Mouse (Mus musculus) urinary bladder, postnatal 4 days (tissue): ENCODE results near the gene Nt5dc3.

Source experiments
- DNase-seq, 2 experiments: peaks; one replicate each; pipeline ENCODE4 v3.0.0; 2021 to 2022; ENCODE audit warnings: low spot score in 2 of 2

Nt5dc3 gene

DNA sequence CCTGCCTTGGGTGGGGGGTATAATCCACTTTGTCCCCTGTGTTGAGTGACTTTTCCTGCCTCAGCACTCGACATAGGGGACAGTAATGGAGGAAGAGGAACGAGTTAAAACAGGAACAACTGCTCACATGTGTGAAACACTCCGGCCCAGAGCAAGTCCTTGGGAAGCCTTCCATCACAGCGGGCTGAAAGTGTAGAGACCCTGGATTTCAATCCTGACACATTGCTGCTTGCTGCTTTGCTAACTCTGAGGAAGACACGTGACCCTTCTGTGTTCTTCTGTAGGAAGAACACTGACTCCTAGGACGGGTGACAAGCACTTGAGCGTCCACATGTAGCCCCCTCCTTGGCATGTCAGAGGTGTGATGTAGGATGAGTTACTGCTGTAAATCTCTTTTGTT, 36.3 kb downstream of the Nt5dc3 start:
- DNase-seq = no peak

DNA sequence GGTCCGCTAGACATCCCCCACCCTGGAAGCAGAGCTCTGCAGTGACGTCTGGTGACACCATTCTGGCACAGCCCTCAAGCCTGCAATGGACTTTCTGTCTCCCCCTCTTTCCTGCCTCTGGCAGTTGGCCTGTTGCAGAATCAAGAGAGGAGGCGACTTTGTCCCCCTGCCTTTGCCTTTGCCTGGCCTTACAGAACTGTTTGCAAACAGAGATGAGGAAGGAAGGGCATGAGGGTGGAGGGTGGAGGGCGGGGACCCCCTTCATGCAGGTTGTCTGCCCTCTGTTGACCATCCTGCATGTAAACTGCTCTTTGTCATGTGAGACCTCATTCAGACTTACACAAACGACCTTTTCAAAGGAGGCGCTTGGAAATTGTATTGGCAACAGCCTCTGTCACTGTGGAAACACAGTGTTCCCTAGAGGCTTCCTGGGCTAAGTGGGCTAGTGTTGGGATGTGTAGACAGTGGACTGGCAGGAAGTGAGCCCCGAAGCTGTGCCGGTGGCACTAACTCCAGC, 40.9 kb downstream of the Nt5dc3 start:
- DNase-seq = no peak

DNA sequence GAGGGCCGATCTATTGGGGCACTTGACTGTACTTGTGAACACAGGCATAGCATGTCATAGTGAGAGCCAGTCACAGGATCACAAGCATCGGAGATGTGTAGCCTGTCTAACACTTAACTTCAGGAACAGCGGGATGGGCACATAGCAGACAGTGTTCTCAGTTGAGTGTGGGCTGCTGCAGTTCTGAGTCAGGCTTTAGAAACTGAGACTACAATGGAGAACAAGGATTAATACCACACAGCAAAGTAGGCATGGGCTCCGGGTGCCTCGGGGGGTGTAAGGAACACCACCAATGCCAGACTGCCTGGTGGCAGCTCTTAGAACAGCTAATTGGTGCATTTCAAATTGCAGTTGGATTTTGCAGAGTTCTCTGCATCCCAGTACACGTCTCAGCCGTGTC, 42.2 kb downstream of the Nt5dc3 start:
- DNase-seq = no peak

DNA sequence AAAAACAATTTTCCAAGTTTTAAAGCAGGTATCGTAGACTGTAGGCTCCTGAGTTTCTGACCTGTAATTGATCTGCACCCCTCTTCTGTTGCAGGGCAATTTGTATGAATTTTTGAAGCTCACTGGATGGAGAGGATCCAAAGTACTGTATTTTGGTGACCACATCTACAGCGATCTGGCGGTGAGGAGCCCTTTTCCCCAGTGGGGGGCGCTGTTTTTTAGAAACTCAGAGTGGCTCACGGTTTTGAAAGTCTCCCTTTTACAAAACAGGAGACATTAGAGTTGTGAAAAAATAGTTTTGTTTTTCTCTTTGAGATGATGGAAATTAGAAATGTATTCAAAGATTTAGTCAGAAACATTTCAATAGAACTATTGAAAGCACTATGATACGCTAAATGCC, 45.3 kb downstream of the Nt5dc3 start:
- no peak for DNase-seq

DNA sequence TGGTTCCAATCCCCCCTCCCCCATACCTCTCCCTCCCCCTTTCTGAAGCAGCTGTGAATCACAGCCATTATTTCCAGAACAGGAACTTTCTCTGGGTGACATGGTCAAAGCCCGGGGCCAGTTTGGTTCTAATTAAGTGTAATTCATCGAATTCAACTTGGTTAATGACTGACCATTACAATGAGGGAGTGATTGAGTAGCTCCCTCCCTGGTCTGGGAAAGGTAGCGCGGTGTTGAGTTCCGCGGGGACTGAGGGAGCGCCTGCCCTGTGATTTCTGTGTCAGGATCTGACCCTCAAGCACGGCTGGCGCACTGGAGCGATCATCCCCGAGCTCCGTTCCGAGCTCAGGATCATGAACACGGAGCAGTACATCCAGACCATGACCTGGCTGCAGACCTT, 46.1 kb downstream of the Nt5dc3 start:
- DNase-seq = no peak

DNA sequence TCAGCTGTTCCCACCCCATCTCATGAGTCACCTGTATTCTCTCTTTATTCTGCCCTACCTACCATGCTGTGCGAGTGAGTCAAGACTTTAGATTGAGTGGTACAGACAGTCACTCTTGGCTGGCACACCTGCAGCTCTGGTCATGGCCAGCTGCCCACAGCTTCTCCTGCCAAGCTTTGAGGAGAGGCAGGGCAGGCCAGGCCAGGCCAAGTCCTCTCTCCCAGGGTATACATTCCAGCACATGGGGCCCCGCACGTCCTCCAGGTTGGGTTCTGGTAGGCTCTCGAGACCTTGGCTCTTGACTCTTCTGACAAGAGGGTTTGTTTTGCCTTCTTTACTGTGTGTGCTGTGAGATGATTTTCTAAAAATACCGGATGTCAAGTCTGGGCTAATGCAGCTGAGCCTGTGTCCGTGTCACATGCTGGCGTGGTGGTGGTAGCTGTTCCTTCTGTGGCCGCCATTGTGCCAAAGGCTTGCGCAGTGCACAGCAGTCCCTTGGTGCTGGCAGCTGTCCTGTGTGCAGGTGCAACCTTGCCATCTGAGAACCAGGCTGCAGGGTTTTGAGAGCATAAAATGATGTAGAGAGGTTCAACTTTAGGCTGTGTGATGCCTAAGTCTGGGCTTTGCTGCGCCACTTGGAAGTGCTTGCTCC, 47.2 kb downstream of the Nt5dc3 start:
- no peak for DNase-seq

DNA sequence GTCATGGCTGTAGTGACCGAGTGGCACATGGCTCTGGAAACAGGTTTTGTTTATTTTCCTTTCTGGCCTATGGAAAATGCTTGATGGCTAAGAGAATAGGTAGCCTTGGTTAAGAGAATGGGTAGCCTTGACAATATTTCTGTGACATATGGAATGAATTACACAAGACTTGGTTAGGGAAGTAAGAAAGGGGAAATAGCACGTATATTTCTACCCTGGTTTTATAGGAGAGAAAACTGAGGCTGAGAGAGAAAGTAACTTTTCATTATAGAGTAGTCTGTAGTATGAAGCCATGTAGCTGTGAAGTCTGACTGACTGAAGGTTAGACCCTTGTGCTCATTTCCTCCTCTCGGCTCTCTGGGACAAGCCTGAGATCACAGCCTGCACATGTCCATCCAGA, 48.1 kb downstream of the Nt5dc3 start:
- no peak for DNase-seq

DNA sequence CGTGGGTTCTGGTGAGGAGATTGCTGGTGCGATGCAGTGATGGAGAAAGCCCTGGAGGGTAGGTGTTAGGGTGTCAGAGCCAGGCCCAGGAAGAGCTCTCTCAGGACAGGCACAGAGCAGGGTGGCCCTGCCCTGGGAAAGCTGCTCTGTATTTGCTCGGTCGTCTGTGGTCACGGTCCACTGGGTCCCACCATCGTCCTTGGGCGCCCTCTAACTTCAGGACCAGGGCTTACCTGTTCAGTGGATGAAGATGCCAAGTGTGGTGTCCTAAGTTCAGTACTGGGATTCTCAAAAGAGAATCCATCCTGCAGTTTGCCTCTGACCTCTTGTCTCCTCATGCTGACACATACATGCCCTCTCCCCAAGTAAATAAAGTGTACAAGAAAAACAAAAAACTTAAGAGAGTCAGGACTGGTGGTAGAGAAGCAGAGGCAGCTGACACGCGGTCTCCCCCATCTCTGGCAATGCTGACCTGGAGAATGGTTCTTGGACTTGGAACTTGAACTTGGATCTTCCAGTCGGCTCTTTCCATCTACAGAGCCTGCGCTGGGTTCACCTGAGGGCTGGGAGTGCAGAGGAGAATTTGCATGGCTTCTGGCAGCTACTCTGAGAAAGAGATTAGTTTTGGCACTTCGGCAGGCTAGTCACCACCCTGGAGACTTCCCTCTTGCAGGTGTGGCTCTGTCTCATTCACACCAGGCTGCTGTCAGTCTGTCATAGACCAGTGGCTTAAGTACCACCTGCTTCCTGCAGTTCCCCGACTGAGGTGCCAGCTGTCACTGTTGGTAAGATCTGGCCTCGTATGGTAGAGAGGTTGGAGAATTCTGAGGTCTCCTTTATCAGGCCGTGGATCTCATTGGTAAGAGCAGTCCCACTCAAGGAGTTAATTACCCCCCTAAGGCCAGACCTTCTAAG, 49.7 kb downstream of the Nt5dc3 start:
- DNase-seq = no peak

DNA sequence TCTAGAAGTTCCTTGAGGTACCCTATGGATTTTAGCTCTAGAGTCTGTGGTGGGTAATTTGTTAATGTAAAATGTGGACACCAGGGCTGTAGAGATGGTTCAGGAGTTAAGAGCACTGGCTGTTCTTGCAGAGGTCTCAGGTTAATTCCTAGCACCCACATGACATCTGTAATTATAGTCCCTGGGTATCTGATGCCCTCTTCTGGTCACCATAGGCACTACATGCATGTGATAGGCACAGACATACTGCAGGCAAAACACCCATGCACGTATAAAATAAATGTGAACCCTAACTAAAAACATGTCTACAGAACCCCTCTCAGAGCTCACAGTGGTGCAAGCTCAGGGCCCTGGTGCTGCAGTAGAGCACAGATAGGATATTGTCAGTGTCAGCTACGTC, 50.7 kb downstream of the Nt5dc3 start:
- no peak for DNase-seq

DNA sequence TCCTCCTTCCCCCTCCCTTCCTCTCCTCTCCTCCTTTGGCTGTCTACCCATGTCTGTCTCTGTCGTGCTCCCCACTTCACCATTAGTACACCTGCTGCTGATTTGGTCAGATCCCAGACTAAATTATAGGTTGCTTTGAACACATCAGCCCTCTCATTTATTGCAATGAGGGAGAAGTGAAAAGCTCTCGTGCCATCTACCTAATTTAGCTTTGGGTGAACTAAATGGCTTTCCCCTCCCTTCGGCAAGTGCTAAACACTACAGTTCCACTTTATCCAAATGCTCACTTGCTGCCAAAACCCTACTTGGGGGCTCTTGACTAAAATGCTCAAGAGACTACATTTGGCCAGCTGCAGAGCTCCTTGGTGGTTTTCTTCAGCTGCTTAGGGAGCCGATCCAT, 58.0 kb downstream of the Nt5dc3 start:
- no peak for DNase-seq

DNA sequence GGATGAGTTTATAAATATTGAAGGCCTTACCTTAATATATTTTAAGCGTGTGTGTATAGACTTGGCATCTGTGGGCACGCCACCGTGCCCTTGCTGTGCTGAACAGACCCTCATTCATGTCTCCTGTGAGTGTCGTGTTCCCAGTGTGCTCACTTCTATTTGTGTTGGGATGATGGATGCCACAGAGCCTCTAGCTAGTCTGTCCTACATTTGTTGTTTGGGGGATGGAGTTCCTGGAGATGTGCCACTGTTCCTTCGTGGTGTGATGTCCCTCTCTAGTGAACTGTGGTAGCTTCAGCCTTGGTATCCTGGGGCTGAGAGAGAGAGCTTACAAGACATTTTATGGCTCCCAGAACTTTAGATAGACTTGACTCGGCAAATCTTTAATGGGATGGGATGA, 60.0 kb downstream of the Nt5dc3 start:
- no peak for DNase-seq

DNA sequence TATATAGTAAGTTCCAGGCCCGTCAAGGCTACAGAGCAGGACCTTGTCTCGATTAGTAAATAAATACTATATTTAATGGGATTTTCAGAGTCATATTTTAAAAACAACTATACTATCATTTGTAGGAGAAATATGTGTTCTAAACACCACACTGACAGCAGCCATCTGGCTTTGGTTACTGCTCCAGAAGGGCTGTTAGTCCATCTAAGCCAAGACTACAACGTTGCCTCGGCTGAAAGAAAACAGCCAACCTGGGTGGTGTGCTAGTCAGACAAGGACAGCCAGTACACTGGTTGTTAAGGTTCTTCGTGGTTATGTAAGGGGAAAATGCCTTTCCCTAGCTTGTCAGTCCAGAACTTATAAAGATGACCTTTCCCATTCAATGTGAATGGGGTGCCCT, 63.9 kb downstream of the Nt5dc3 start:
- no peak for DNase-seq

DNA sequence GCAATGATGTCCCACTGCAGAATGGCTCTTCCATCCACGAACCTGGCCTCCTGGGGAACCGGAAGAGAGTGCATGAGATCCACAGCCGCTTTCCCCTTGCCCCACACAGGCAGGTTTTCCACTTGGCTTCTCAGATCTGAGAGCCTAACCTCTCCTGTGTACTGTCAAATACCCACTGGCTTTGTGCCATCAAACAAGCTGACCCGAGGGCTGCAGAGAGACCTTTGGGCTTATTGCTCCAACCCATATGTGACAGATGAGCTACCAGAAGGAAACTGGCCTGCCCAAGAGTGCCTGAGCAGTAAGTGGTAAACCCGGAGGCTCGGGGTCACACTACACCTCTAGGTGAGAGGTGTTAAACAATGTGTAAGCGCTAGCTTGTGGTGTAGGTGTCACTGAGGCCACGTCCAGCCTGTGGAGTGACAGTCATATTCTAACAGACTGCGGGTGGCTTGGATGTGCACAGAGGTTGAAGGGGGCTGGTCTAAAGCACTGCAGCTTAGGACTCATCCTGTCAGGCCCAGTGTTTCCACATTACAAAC, 68.2 kb downstream of the Nt5dc3 start:
- no peak for DNase-seq

DNA sequence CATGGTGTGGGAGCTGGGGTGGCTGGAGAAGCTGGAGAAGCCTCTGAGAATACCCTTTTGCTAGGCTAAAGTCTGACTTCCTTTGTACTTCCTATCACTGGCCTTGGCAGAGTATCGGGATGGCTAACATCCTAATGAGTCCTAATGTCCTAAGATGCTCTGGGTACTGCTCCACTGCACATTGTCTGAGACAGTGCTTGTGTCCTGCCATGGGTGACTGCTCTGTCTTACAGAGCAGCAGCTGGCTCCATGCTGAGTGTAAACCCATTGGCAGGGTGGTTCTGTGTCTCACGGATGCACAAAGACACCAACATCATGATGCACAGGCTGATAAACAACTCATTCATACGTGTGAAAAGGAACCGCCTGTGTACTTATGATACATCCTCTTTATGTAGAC, 70.3 kb downstream of the Nt5dc3 start:
- no peak for DNase-seq

DNA sequence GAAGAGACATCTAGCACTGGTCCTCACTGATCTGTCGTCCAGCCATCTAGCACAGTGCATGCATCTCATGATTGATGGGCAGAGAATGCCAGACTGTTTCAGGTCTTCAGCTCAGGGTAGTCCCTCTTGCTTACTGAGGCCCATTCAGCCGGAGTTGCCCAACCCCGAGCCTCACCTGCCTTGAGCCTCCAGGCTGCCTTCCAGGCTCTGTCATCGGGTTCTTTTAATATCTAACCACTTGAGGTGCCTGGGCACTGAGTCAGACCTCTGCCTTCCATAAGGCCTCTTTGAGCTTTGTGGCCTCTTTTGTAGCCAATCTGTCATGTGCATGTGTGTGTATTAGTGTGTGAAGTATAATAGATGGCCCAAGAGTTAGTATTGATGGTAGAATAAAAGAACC, 70.7 kb downstream of the Nt5dc3 start:
- DNase-seq = no peak

DNA sequence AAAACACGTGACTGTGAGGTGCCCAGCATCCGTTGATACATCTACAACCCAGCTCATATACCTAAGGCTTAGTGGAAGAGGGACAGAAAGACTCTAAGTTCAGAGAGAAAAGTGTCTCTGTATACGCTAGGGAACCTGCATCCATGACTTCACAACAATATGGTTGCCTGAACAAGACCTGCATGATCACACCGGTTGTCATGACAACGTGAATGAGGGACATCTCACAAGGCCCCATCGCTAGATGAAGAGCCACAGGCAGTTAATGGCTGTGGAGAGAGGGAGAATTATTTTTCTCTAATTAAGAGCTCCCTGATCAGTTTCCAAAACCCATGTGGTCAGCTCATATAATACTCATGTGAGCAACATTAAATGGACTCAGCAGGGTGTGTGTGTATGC, 73.4 kb downstream of the Nt5dc3 start:
- DNase-seq = no peak

DNA sequence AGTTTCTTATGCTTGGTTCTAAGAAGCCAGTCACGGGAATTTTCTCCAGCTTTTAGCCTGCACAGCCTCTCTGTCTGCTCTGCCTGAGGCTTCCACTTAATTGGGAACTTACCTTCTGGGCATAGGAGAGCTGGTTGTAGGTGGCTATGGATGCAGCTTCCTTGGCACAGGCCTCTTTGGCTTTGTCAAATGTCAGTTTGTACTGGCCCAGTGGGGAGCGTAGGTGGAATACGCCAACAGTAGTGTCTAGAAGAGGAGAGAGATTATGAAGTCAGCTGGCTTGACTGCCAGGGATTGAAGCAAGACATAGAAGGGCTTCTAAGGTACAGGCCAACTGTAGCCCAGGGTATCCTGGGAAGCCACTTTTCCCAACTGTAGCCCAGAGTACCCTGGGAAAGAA, 74.6 kb downstream of the Nt5dc3 start:
- DNase-seq = no peak

DNA sequence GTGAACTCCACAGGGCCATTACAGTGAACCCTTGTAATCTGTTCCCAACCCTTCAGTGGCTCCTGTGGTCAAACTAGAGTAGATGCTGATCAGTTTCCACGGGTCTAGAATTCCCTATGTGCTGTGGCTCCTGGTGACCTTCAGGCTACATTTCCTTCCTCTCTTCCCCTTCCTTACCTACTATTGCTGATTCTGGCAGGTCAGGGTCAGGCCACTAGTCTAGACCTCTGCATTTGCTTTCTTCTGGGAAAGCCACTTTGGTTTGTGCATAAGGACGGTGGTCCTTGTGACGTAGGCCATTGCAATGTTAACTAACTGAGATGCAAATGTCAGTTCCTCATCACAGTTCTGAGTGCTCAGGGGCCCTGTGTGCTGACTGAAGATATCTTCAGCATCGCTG, 81.6 kb downstream of the Nt5dc3 start:
- DNase-seq = no peak

DNA sequence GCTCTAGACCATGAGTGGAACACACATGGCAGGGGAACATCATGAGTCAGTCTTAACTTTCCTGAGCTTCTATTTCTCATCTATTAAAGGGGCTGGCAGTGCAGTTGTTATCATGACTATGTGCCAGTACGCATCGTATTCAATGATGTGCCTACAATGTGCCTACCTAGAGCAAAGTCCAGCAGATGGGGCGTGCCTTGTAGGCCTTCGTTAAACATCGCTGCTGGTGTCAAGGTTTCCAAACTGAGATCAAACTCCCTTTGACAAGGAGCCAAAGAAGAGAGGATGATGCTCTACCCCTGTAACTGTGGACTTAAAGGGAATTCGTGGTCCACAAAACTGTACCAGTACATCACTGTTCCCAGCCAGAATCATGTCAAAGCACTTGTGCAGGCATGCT, 83.7 kb downstream of the Nt5dc3 start:
- no peak for DNase-seq

DNA sequence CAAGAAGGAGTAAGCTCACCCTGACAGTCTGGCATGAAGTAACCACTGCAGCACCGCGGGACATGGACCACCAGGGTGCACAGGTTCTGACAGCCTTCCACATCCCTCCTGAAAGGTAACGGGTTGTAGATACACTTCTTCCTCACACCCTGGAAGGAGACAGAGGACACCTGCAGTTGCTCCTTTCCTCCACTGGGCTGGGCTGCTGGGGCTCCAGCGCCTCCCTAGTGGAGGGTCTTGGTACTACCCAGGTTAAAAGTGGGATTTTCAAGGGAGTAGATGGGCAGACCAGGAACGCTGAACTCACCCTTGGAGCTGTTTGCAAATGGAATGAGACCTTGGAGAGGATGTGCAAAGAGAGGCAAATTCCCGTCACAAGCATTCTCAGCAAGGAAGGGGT, 84.6 kb downstream of the Nt5dc3 start:
- no peak for DNase-seq

DNA sequence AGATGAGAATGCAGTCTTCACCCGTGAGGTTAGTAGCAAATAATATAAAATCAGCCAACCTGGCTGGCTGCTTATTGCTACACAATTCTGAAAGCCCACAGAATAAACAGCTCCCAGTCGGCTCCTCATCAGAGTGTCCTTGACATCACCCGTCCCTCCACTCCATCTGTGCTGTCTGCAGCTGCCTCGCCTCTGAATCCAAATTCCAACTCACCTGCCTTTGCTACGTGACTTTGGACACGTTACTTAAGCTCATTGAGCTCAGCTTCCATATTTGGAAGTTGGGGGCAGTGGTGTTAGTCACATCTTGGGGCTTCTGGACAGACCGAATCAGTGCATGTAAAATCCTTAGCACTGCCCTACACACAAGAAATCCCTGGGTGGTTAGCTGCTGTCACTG, 93.3 kb downstream of the Nt5dc3 start:
- no peak for DNase-seq

DNA sequence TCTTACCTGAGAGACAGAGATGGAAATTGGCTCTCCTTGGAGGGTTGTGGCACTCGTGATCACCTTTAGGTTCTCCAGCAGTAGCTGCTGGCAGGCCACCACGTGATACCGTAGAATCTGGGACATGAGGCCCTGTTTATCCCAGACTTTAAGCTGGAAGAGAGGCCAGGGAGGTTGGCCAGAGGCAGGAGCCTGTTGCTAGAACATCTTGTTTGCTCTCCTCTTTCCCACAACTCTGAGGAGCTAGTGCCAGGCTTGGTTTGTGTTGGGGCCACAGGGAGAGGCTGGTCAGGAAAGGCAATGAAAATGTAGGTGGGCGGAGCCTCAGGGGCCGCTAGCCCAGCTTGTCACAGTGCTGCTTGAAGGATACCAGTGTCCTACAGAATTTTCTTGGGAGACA, 93.8 kb downstream of the Nt5dc3 start:
- DNase-seq = no peak

DNA sequence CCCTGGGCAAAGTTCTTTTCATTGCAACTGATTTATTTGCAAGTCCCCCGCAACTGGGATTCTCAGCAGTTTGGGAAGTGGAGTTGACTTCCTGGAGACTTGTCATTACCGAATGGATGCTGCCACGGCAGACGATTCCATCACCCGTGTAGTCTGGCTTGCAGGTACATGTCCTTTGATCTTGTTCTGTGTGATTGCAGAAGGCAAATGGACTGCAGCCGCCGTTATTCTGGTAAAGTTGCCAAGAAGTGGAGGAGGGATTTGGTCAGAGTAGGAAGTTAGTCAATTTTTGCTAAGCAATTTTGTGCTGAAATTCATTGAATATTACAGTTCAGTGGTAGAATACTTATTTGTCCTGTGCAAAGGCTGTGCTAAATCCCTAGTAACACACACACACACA, 99.9 kb downstream of the Nt5dc3 start:
- DNase-seq = no peak
